Mouse (Mus musculus): Measurements from ENCODE around the gene Kcne3. TPM values are rescaled to one million over a fixed set of nuclear protein-coding genes. Genes with fewer than 3 reads are reported as not detected.
A peak's percentile ranks its signal among the peaks of the same experiment; 100 is the strongest.

Kcne3 gene
- polyA plus RNA-seq (2012; rRNA removed), result 193 and 197 TPM in 2 replicates

DNA sequence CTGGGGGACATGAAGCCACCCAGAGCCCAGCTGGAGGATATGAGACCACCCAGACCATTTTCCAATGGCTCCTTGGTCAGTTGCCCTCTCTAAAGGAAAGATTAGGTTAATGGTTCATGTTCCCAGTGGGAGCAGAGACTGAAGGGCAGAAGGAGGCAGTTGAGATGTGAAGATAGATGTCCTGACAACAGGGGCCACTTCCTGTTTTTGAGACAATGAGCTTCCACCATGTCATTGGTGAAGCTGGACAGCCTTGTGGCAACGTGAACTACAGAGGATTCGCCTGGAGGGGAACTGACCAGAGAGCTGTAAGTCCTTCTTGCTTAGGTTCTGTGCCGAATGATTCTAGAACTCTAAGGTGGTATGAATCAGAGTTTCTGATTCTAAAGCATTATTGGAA, at the start of gene Kcne3:
TSS of gene Kcne3 (plus strand) at position 234 of the 400 bp plus-strand sequence.
- peaks cover 7% of the 10 kb centered on the region for H3K27me3 ChIP-seq (ENCODE audit: control insufficient read depth, insufficient read depth, low read length)

DNA sequence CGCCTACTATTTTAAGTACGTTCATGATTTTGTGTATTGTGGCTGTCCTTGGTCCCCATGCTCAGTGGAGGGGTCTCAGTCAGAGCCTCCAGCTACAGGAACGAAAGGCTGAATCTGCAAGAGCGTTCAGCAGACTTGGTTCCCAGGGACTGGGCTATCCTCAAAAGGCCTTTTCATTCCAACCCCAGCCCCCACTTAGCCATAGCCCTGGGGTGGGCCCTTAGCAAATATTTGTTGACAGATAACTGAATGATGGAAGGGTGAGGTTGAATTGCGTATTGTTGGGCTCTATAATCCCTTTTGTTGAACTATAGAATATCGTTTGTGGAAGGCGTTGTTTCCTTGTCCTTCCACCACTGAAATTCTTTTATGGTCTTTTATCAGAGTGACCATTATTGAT, 49.8 kb upstream of the Kcne3 start:
- no peaks in the 10 kb centered on the region for H3K36me3 ChIP-seq (ENCODE audit: control insufficient read depth, insufficient read depth, low read length)
- TF ChIP-seq POLR2A (IDR thresholded peaks at IDR 0.05; ENCODE audit: control insufficient read depth, low read depth, low read length), result no peak
- TF ChIP-seq CTCF (IDR thresholded peaks at IDR 0.05; ENCODE audit: control insufficient read depth, insufficient read depth, insufficient replicate concordance, low read depth, low read length), result no peak
- H3K27me3 ChIP-seq (ENCODE audit: control insufficient read depth, insufficient read depth, low read length), result no peaks in the 10 kb centered on the region
- no peak overlapping the region for H3K4me3 ChIP-seq (ENCODE audit: control insufficient read depth, low read depth, low read length)
- no peak overlapping the region for H3K27ac ChIP-seq (ENCODE audit: control insufficient read depth, insufficient read depth, low read depth, low read length)
- no peaks in the 10 kb centered on the region for H3K4me1 ChIP-seq (ENCODE audit: control insufficient read depth, insufficient read depth, low read length)

More for the DNA sequence above, at the start of gene Kcne3:
- peak; percentile 62; the same call in 1 of the 2 replicates for TF ChIP-seq POLR2A (IDR thresholded peaks at IDR 0.05; ENCODE audit: control insufficient read depth, low read depth, low read length)
- no peak for TF ChIP-seq CTCF (IDR thresholded peaks at IDR 0.05; ENCODE audit: control insufficient read depth, insufficient read depth, insufficient replicate concordance, low read depth, low read length)
- Histone ChIP-seq H3K36me3 (ENCODE audit: control insufficient read depth, insufficient read depth, low read length) (no peaks in the 10 kb centered on the region), H3K4me1 (ENCODE audit: control insufficient read depth, insufficient read depth, low read length) (peaks cover 12% of the 10 kb centered on the region), H3K4me3 (ENCODE audit: control insufficient read depth, low read depth, low read length) (peak within 1 kb of the TSS; percentile 86), H3K27ac (ENCODE audit: control insufficient read depth, insufficient read depth, low read depth, low read length) (no peak within 1 kb of the TSS)

DNA sequence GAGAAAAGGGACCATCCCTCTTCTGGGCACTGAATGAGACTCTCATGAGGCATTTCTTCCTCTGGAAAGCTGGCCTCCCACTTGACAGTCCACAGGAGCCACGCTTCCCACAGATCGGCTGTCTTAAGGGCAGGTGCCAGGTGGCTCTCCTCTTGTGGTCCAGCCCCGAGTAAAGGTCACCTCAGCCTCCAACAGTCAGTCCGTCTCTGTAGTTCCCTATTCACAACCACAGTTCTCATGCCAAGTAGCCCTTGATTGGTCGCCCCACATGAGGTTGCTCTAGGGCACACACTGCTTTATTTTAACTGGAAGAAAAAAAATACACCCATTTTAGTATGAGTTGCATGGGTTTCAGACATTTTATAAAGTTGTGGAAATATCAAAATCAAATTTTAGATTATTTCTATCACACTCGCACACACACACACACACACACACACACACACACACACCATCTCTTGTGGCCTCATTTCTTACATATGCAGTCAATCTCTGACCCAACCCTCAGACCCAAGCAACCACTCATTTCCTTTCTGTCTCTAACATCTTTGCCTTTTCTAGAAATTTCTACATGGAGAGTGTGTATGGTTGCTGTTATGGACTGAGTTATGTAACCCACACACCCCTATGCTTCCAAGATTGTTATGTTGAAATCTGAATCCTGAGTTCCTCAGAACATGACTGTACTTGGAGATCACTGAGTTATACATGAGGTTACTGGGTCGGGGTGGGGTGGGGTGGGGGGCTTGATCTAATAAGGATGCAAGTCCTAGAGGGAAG, 47.9 kb upstream of the Kcne3 start:
- Histone ChIP-seq H3K27ac (ENCODE audit: control insufficient read depth, insufficient read depth, low read depth, low read length) (no peak overlapping the region), H3K27me3 (ENCODE audit: control insufficient read depth, insufficient read depth, low read length) (no peaks in the 10 kb centered on the region), H3K4me1 (ENCODE audit: control insufficient read depth, insufficient read depth, low read length) (no peaks in the 10 kb centered on the region), H3K4me3 (ENCODE audit: control insufficient read depth, low read depth, low read length) (no peak overlapping the region), H3K36me3 (ENCODE audit: control insufficient read depth, insufficient read depth, low read length) (no peaks in the 10 kb centered on the region)
- TF ChIP-seq POLR2A (IDR thresholded peaks at IDR 0.05; ENCODE audit: control insufficient read depth, low read depth, low read length), result no peak
- TF ChIP-seq CTCF (IDR thresholded peaks at IDR 0.05; ENCODE audit: control insufficient read depth, insufficient read depth, insufficient replicate concordance, low read depth, low read length), result no peak

DNA sequence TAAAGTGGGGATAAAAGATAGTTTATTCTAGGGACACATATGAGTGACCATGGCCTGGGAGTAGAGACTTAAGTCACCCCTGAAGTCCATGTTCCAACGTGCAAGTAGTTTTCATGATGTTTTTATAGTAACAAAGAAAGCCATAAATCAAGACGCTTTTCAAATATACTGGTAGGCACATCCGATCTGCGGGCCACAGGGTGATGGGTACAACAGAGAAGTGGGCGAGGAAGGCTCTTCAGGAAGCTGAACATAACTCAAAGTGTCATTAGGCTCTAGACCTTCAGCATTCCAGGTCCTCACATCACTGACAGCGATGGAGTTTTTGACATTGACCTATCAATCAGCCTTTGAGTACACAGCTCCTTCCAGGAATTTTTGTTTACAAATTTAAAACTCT, 45.7 kb upstream of the Kcne3 start:
- Histone ChIP-seq H3K36me3 (ENCODE audit: control insufficient read depth, insufficient read depth, low read length) (no peaks in the 10 kb centered on the region), H3K27me3 (ENCODE audit: control insufficient read depth, insufficient read depth, low read length) (no peaks in the 10 kb centered on the region), H3K27ac (ENCODE audit: control insufficient read depth, insufficient read depth, low read depth, low read length) (no peak overlapping the region), H3K4me3 (ENCODE audit: control insufficient read depth, low read depth, low read length) (no peak overlapping the region), H3K4me1 (ENCODE audit: control insufficient read depth, insufficient read depth, low read length) (no peaks in the 10 kb centered on the region)
- TF ChIP-seq POLR2A (IDR thresholded peaks at IDR 0.05; ENCODE audit: control insufficient read depth, low read depth, low read length), result no peak

DNA sequence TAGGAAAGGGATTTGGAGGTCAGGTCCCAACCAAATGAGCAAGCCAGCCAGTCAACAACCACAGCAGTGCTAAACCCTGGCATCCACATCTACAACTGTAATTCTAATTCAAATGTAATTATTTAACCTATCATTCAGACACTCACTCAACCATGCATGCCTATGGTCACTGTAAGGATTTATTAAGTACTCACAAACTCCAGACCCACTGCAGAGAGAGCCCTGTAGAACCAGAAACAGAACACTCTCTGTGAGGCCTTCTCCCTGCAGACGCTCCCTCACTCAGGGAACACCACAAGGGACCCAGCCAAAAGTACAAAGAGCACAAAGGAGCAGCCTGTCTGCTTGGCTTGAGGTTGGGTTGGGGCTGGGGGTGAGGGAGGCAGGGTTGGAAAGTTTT, 43.9 kb upstream of the Kcne3 start:
- H3K4me3 ChIP-seq (ENCODE audit: control insufficient read depth, low read depth, low read length), result no peak overlapping the region
- H3K27ac ChIP-seq (ENCODE audit: control insufficient read depth, insufficient read depth, low read depth, low read length), result no peak overlapping the region
- H3K27me3 ChIP-seq (ENCODE audit: control insufficient read depth, insufficient read depth, low read length), result no peaks in the 10 kb centered on the region
- H3K4me1 ChIP-seq (ENCODE audit: control insufficient read depth, insufficient read depth, low read length), result peaks cover 3% of the 10 kb centered on the region
- H3K36me3 ChIP-seq (ENCODE audit: control insufficient read depth, insufficient read depth, low read length), result no peaks in the 10 kb centered on the region
- TF ChIP-seq CTCF (IDR thresholded peaks at IDR 0.05; ENCODE audit: control insufficient read depth, insufficient read depth, insufficient replicate concordance, low read depth, low read length) (no peak), POLR2A (IDR thresholded peaks at IDR 0.05; ENCODE audit: control insufficient read depth, low read depth, low read length) (no peak)

DNA sequence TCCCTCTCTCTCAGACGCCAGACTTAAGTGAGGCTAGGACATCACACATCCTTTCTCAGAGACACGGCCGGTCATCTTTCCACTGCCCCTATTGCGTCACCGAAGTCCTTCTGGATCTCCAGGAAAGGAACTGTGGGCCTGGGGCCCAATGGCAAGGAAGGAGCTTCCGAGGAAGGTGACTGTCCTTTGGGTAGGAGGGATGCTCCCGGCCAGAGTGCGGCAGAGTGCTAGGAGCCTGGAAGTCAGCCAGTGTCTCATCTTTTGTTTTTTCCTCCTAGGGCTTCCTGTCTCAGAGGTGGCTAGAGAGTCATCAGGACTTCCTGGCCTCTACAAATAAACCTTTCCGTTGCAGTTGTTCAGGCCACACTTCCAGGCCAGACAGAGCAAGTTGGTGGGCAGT, 39.3 kb upstream of the Kcne3 start:
- Histone ChIP-seq H3K4me3 (ENCODE audit: control insufficient read depth, low read depth, low read length) (no peak overlapping the region), H3K27ac (ENCODE audit: control insufficient read depth, insufficient read depth, low read depth, low read length) (no peak overlapping the region), H3K4me1 (ENCODE audit: control insufficient read depth, insufficient read depth, low read length) (peaks cover 3% of the 10 kb centered on the region), H3K27me3 (ENCODE audit: control insufficient read depth, insufficient read depth, low read length) (no peaks in the 10 kb centered on the region), H3K36me3 (ENCODE audit: control insufficient read depth, insufficient read depth, low read length) (no peaks in the 10 kb centered on the region)
- TF ChIP-seq CTCF (IDR thresholded peaks at IDR 0.05; ENCODE audit: control insufficient read depth, insufficient read depth, insufficient replicate concordance, low read depth, low read length) (no peak), POLR2A (IDR thresholded peaks at IDR 0.05; ENCODE audit: control insufficient read depth, low read depth, low read length) (no peak)

DNA sequence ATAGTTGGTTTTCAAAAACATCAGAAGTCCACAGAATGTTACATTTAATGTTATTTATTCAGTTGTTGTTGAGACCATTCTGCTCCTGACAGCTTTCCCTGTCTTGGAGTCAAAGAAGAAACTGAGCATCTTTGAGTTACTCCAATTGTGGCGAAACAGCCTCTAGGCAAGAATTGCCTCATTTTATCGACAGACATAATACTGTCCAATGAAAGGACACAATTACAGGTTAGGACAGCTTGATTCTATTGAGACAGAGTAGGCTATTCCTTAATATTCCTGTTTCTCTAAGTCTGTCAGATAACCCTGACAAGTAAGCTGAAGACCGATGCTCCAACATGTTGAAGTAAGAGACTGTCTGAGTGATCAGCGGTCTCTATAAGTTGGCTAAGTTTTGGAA, 38.2 kb upstream of the Kcne3 start:
- no peak overlapping the region for H3K27ac ChIP-seq (ENCODE audit: control insufficient read depth, insufficient read depth, low read depth, low read length)
- no peak for TF ChIP-seq POLR2A (IDR thresholded peaks at IDR 0.05; ENCODE audit: control insufficient read depth, low read depth, low read length)
- TF ChIP-seq CTCF (IDR thresholded peaks at IDR 0.05; ENCODE audit: control insufficient read depth, insufficient read depth, insufficient replicate concordance, low read depth, low read length), result no peak
- no peaks in the 10 kb centered on the region for H3K36me3 ChIP-seq (ENCODE audit: control insufficient read depth, insufficient read depth, low read length)
- no peak overlapping the region for H3K4me3 ChIP-seq (ENCODE audit: control insufficient read depth, low read depth, low read length)
- H3K4me1 ChIP-seq (ENCODE audit: control insufficient read depth, insufficient read depth, low read length), result peaks cover 3% of the 10 kb centered on the region
- H3K27me3 ChIP-seq (ENCODE audit: control insufficient read depth, insufficient read depth, low read length), result no peaks in the 10 kb centered on the region
